Mouse (Mus musculus): ENCODE results near the gene Mrpl27. TPM values are rescaled to one million over a fixed set of nuclear protein-coding genes. Genes with fewer than 3 reads are reported as not detected.
"Not testable (repeated sequence)": the region's sequence is repeated elsewhere in the genome, so short reads cannot be mapped to it uniquely, and the experiment has no call there.

Mrpl27 gene
- polyA plus RNA-seq, 1 experiment from 2014 or later: 123 TPM

GRCm38 (mm10) chr11:94629199-94629883 lies 24.2 kb upstream of the Mrpl27 start, which contains the start of gene Lrrc59:
TSS of gene Lrrc59 (plus strand) at chr11:94629767.
- Histone ChIP-seq H3K27ac (ENCODE audit: low read length) (peak within 1 kb of the TSS; percentile 60), H3K4me1 (ENCODE audit: control insufficient read depth, insufficient read depth, low read length) (peaks cover 10% of the 10 kb centered on the region), H3K4me3 (ENCODE audit: low read length) (peak within 1 kb of the TSS; percentile 94), H3K4me2 (ENCODE audit: low read depth, low read length) (peak within 1 kb of the TSS; percentile 68), H3K9me3 (replicated peaks; ENCODE audit: control insufficient read depth, low read length) (no peaks in the 10 kb centered on the region), H3K9ac (ENCODE audit: low read length) (peak within 1 kb of the TSS; percentile 94), H3K36me3 (ENCODE audit: control insufficient read depth, insufficient read depth) (peaks cover 16% of the 10 kb centered on the region), H3K27me3 (ENCODE audit: control insufficient read depth, insufficient read depth, low read length) (no peaks in the 10 kb centered on the region)
- peak; percentile 96 for ATAC-seq (replicated peaks; ENCODE audit: extremely low read depth, insufficient read depth, low FRiP score)
- 3% methylated on average over 34 of the region's 41 CpGs for WGBS

GRCm38 (mm10) chr11:94629884-94630198 lies 23.7 kb upstream of the Mrpl27 start:
- H3K4me2 ChIP-seq (ENCODE audit: low read depth, low read length): peak overlapping the region; percentile 68
- no peaks in the 10 kb centered on the region for H3K9me3 ChIP-seq (replicated peaks; ENCODE audit: control insufficient read depth, low read length)
- peak overlapping the region; percentile 94 for H3K4me3 ChIP-seq (ENCODE audit: low read length)
- peaks cover 10% of the 10 kb centered on the region for H3K4me1 ChIP-seq (ENCODE audit: control insufficient read depth, insufficient read depth, low read length)
- peak overlapping the region; percentile 60 for H3K27ac ChIP-seq (ENCODE audit: low read length)
- WGBS: under 1% methylated on average over 26 of the region's 28 CpGs
- H3K27me3 ChIP-seq (ENCODE audit: control insufficient read depth, insufficient read depth, low read length): no peaks in the 10 kb centered on the region
- peak; percentile 45 for ATAC-seq (replicated peaks; ENCODE audit: extremely low read depth, insufficient read depth, low FRiP score)
- peaks cover 21% of the 10 kb centered on the region for H3K36me3 ChIP-seq (ENCODE audit: control insufficient read depth, insufficient read depth)
- peak overlapping the region; percentile 94 for H3K9ac ChIP-seq (ENCODE audit: low read length)

DNA sequence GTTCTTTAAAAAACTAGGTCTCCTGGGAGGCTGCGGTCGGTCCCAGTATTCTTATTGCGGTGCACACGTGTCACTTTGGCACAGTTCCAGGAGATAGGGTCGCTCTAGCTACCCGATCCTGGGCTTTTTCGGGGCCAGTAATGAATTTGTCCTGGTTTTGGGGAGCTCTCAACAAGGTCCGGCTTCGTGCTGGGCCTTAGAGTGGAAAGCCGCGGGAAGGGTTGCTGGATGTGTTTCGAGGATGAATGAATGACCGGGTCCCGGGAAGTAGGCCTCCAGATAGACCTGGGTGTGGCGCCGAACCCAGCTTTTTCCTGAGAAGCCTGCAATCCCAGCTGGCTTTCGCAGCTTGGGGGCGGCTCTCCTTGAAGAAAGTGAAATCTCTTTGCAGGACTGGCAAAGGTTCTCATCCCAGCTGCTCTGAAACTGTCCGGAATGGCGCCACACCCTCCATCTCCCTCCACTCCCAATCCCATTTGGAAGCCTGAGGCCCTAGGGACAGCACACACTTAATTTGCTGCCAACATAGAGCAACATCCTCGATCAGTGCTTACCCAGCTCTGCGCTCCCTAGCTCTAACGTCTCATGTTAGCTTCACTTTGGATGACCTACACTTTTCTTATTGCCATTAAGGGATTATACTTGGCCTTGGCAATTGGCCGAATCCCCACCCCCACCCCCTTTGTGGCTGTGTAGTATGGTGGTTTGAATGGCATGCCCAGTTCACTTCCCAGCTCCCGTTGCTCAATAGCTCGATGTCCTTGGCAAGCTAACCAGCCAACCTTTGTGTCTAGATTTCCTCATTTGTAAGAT lies 23.2 kb upstream of the Mrpl27 start:
- peak overlapping the region; percentile 94 for H3K9ac ChIP-seq (ENCODE audit: low read length)
- H3K36me3 ChIP-seq (ENCODE audit: control insufficient read depth, insufficient read depth): peaks cover 26% of the 10 kb centered on the region
- H3K9me3 ChIP-seq (replicated peaks; ENCODE audit: control insufficient read depth, low read length): no peaks in the 10 kb centered on the region
- 9% methylated on average over 26 of the region's 26 CpGs for WGBS
- peak overlapping the region; percentile 68 for H3K4me2 ChIP-seq (ENCODE audit: low read depth, low read length)
- peak; percentile 20; the same call in 1 of the 2 replicates for ATAC-seq (replicated peaks; ENCODE audit: extremely low read depth, insufficient read depth, low FRiP score)
- H3K4me3 ChIP-seq (ENCODE audit: low read length): peak overlapping the region; percentile 94
- H3K27ac ChIP-seq (ENCODE audit: low read length): peak overlapping the region; percentile 60
- peaks cover 10% of the 10 kb centered on the region for H3K4me1 ChIP-seq (ENCODE audit: control insufficient read depth, insufficient read depth, low read length)
- no peaks in the 10 kb centered on the region for H3K27me3 ChIP-seq (ENCODE audit: control insufficient read depth, insufficient read depth, low read length)

DNA sequence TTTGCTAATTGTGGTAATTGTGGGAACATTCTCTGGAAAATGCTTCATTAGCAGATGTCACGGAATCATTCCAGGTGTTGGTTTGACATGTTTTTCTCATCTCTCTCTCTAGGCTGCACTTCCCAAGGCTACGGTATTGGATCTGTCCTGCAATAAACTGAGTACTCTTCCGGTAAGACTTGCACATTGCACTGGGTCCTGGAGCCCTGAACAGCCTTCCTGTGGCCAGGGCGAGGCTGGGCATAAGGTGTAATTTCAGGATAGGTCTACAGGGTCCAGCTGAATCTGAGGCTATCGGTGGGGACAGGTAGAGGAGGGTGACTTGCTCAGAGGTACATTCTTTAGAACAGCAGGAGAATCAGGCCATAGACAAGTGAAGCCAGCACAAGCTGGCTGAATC lies 21.6 kb upstream of the Mrpl27 start:
- Histone ChIP-seq H3K9me3 (replicated peaks; ENCODE audit: control insufficient read depth, low read length) (no peaks in the 10 kb centered on the region), H3K4me3 (ENCODE audit: low read length) (no peak overlapping the region), H3K27me3 (ENCODE audit: control insufficient read depth, insufficient read depth, low read length) (no peaks in the 10 kb centered on the region), H3K36me3 (ENCODE audit: control insufficient read depth, insufficient read depth) (peaks cover 42% of the 10 kb centered on the region), H3K27ac (ENCODE audit: low read length) (no peak overlapping the region), H3K4me2 (ENCODE audit: low read depth, low read length) (no peak overlapping the region), H3K9ac (ENCODE audit: low read length) (no peak overlapping the region), H3K4me1 (ENCODE audit: control insufficient read depth, insufficient read depth, low read length) (peaks cover 10% of the 10 kb centered on the region)
- 93% methylated on average over 5 of the region's 5 CpGs for WGBS
- no peak for ATAC-seq (replicated peaks; ENCODE audit: extremely low read depth, insufficient read depth, low FRiP score)

GRCm38 (mm10) chr11:94632988-94633387 lies 20.6 kb upstream of the Mrpl27 start:
- H3K27me3 ChIP-seq (ENCODE audit: control insufficient read depth, insufficient read depth, low read length): no peaks in the 10 kb centered on the region
- ATAC-seq (replicated peaks; ENCODE audit: extremely low read depth, insufficient read depth, low FRiP score): no peak
- H3K4me2 ChIP-seq (ENCODE audit: low read depth, low read length): no peak overlapping the region
- H3K27ac ChIP-seq (ENCODE audit: low read length): no peak overlapping the region
- H3K9me3 ChIP-seq (replicated peaks; ENCODE audit: control insufficient read depth, low read length): no peaks in the 10 kb centered on the region
- H3K36me3 ChIP-seq (ENCODE audit: control insufficient read depth, insufficient read depth): peaks cover 52% of the 10 kb centered on the region
- no peak overlapping the region for H3K9ac ChIP-seq (ENCODE audit: low read length)
- peaks cover 10% of the 10 kb centered on the region for H3K4me1 ChIP-seq (ENCODE audit: control insufficient read depth, insufficient read depth, low read length)
- 80% methylated on average over 8 of the region's 8 CpGs for WGBS
- no peak overlapping the region for H3K4me3 ChIP-seq (ENCODE audit: low read length)

DNA sequence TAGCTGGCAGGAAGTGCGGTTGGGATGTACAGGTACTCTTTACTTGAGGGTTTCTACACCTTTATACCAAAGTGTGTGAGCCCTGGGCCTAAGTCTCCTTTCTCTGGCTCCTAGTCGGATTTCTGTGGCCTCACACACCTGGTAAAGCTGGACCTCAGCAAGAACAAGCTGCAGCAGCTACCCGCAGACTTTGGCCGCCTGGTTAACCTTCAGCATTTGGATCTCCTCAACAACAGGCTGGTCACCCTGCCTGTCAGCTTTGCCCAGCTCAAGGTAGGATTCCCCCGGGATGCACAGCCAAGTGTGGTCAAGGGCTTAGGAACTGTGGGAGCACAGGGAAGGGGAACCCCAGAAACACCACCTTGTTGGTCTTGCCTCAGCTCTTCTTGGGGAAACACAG lies 19.1 kb upstream of the Mrpl27 start:
- no peak overlapping the region for H3K4me2 ChIP-seq (ENCODE audit: low read depth, low read length)
- H3K4me1 ChIP-seq (ENCODE audit: control insufficient read depth, insufficient read depth, low read length): peaks cover 10% of the 10 kb centered on the region
- peaks cover 65% of the 10 kb centered on the region for H3K36me3 ChIP-seq (ENCODE audit: control insufficient read depth, insufficient read depth)
- ATAC-seq (replicated peaks; ENCODE audit: extremely low read depth, insufficient read depth, low FRiP score): no peak
- H3K27me3 ChIP-seq (ENCODE audit: control insufficient read depth, insufficient read depth, low read length): no peaks in the 10 kb centered on the region
- 89% methylated on average over 5 of the region's 5 CpGs for WGBS
- no peak overlapping the region for H3K27ac ChIP-seq (ENCODE audit: low read length)
- H3K9ac ChIP-seq (ENCODE audit: low read length): no peak overlapping the region
- H3K9me3 ChIP-seq (replicated peaks; ENCODE audit: control insufficient read depth, low read length): no peaks in the 10 kb centered on the region
- H3K4me3 ChIP-seq (ENCODE audit: low read length): no peak overlapping the region

DNA sequence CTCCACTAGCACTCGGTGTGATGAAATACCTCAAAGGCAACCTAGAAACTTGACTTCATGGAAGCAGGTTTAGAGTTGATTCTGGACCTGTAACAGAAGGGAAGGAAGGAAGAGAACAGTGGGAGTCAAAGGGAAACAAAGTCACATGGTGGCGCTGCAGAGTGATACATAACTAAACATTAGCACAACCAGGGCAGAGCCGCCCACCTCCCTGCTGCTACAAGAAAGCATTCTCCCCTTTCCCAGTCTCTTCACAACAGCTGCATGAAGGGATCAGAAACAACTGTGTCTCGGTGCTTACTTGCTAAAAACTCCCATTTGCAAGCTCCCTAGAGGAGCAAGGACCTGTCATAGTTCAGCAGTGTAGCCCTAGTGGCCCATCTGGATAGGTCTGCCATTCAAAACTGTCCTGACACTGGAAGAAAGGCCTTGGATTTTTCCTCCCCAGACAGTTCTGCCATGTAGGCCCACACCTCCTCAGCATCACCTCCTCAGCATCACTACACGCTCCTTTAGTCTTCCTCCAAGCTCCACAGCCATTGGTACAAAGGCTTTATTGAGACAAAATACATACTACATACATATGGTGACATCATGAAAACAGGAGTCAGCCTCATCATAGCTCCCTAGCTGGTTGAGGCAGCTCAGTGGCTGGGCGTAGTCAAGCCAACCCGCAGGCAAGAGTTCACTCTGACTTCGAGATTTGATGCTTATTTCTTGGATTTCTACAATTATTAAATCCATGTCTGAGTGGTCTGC lies 8.9 kb upstream of the Mrpl27 start:
- H3K27ac ChIP-seq (ENCODE audit: low read length): no peak overlapping the region
- no peaks in the 10 kb centered on the region for H3K4me1 ChIP-seq (ENCODE audit: control insufficient read depth, insufficient read depth, low read length)
- WGBS: 88% methylated on average over 8 of the region's 8 CpGs
- no peaks in the 10 kb centered on the region for H3K27me3 ChIP-seq (ENCODE audit: control insufficient read depth, insufficient read depth, low read length)
- H3K9me3 ChIP-seq (replicated peaks; ENCODE audit: control insufficient read depth, low read length): no peaks in the 10 kb centered on the region
- H3K36me3 ChIP-seq (ENCODE audit: control insufficient read depth, insufficient read depth): peaks cover 69% of the 10 kb centered on the region
- no peak overlapping the region for H3K9ac ChIP-seq (ENCODE audit: low read length)
- ATAC-seq (replicated peaks; ENCODE audit: extremely low read depth, insufficient read depth, low FRiP score): no peak
- no peak overlapping the region for H3K4me3 ChIP-seq (ENCODE audit: low read length)
- H3K4me2 ChIP-seq (ENCODE audit: low read depth, low read length): no peak overlapping the region

- H3K9ac ChIP-seq (ENCODE audit: low read length): no peak overlapping the region
- no peaks in the 10 kb centered on the region for H3K9me3 ChIP-seq (replicated peaks; ENCODE audit: control insufficient read depth, low read length)
- H3K4me2 ChIP-seq (ENCODE audit: low read depth, low read length): no peak overlapping the region
- no peak for ATAC-seq (replicated peaks; ENCODE audit: extremely low read depth, insufficient read depth, low FRiP score)
- WGBS: 91% methylated on average over 4 of the region's 4 CpGs
- H3K4me1 ChIP-seq (ENCODE audit: control insufficient read depth, insufficient read depth, low read length): no peaks in the 10 kb centered on the region
- H3K36me3 ChIP-seq (ENCODE audit: control insufficient read depth, insufficient read depth): peaks cover 53% of the 10 kb centered on the region
- H3K27ac ChIP-seq (ENCODE audit: low read length): no peak overlapping the region
- no peak overlapping the region for H3K4me3 ChIP-seq (ENCODE audit: low read length)
- no peaks in the 10 kb centered on the region for H3K27me3 ChIP-seq (ENCODE audit: control insufficient read depth, insufficient read depth, low read length)
These were observed 7.1 kb upstream of the Mrpl27 start for GRCm38 (mm10) chr11:94646457-94646856.

DNA sequence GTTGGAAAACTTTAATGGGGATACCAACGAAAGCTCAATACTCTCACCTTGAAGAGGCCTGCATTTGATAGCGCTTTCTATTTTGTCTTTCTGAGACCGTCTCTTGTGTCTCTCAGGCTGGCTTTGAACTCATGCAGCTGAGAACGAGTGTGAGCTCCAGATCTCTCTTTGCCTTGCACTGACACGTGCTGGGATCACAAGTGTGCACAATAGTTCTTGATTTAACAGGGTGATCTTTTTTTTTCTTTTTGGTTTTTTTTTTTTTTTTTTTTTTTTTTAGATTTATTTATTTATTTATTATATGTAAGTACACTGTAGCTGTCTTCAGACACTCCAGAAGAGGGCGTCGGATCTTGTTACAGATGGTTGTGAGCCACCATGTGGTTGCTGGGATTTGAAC lies 2.3 kb upstream of the Mrpl27 start:
- H3K27me3 ChIP-seq (ENCODE audit: control insufficient read depth, insufficient read depth, low read length); H3K9me3 ChIP-seq (replicated peaks; ENCODE audit: control insufficient read depth, low read length); H3K27ac ChIP-seq (ENCODE audit: low read length); ATAC-seq (replicated peaks; ENCODE audit: extremely low read depth, insufficient read depth, low FRiP score); H3K4me3 ChIP-seq (ENCODE audit: low read length); H3K4me2 ChIP-seq (ENCODE audit: low read depth, low read length); H3K9ac ChIP-seq (ENCODE audit: low read length): not testable (repeated sequence)
- Histone ChIP-seq H3K36me3 (ENCODE audit: control insufficient read depth, insufficient read depth) (peaks cover 15% of the 10 kb centered on the region), H3K4me1 (ENCODE audit: control insufficient read depth, insufficient read depth, low read length) (peaks cover 13% of the 10 kb centered on the region)
- 91% methylated on average over 7 of the region's 7 CpGs for WGBS
